Mouse (Mus musculus): ENCODE results near the gene 4930415O20Rik.
A peak's percentile ranks its signal among the peaks of the same experiment; 100 is the strongest.

4930415O20Rik gene

GRCm38 (mm10) chr15:98570873-98571538 is at the start of gene 4930415O20Rik, which contains the start of gene Ccnt1:
Gene 4930415O20Rik, plus strand, starts transcription at chr15:98571004.
Gene Ccnt1, minus strand, starts transcription at chr15:98570923.
- no peak for DNase-seq

- DNase-seq, result no peak
Measured at GRCm38 (mm10) chr15:98521245-98521644, 49.6 kb upstream of the 4930415O20Rik start.

GRCm38 (mm10) chr15:98526057-98526456 is 44.7 kb upstream of the 4930415O20Rik start:
- DNase-seq, result no peak

- DNase-seq, result no peak
Measured at GRCm38 (mm10) chr15:98527056-98527771, 43.6 kb upstream of the 4930415O20Rik start.

GRCm38 (mm10) chr15:98528066-98528563 is 42.7 kb upstream of the 4930415O20Rik start:
- DNase-seq, result no peak

- no peak for DNase-seq
Measured at GRCm38 (mm10) chr15:98532281-98532680, 38.5 kb upstream of the 4930415O20Rik start.

GRCm38 (mm10) chr15:98533035-98533531 is 37.7 kb upstream of the 4930415O20Rik start:
- peak in 1 of 2 experiments; percentile 12 for DNase-seq

- peak; percentile 92 to 94 for DNase-seq
Measured at GRCm38 (mm10) chr15:98533881-98534627, 36.8 kb upstream of the 4930415O20Rik start, which contains the start of gene Kansl2. Gene Kansl2, minus strand, starts transcription at chr15:98534264.

- no peak for DNase-seq
Measured at GRCm38 (mm10) chr15:98535921-98536320, 34.9 kb upstream of the 4930415O20Rik start.

- DNase-seq, result no peak
Measured at GRCm38 (mm10) chr15:98536828-98537510, 33.8 kb upstream of the 4930415O20Rik start.

GRCm38 (mm10) chr15:98537923-98538322 is 32.9 kb upstream of the 4930415O20Rik start:
- DNase-seq, result no peak

GRCm38 (mm10) chr15:98541064-98541463 is 29.7 kb upstream of the 4930415O20Rik start:
- DNase-seq, result no peak

- no peak for DNase-seq
Measured at GRCm38 (mm10) chr15:98543341-98543740, 27.5 kb upstream of the 4930415O20Rik start.

GRCm38 (mm10) chr15:98545151-98545550 is 25.7 kb upstream of the 4930415O20Rik start:
- no peak for DNase-seq

GRCm38 (mm10) chr15:98546843-98547242 is 24.0 kb upstream of the 4930415O20Rik start:
- DNase-seq, result no peak

GRCm38 (mm10) chr15:98552758-98553157 is 18.0 kb upstream of the 4930415O20Rik start:
- DNase-seq, result no peak

GRCm38 (mm10) chr15:98555881-98556280 is 14.9 kb upstream of the 4930415O20Rik start:
- DNase-seq, result no peak

GRCm38 (mm10) chr15:98557186-98557585 is 13.6 kb upstream of the 4930415O20Rik start:
- DNase-seq, result no peak

GRCm38 (mm10) chr15:98566973-98567277 is 3.9 kb upstream of the 4930415O20Rik start:
- DNase-seq, result no peak

GRCm38 (mm10) chr15:98567278-98568134 is 3.3 kb upstream of the 4930415O20Rik start:
- peak; percentile 100 for DNase-seq

- DNase-seq, result peak; percentile 20 to 22
Measured at GRCm38 (mm10) chr15:98568256-98569033, 2.4 kb upstream of the 4930415O20Rik start.

All from B cell, adult 2 months (primary cell).